Mouse (Mus musculus): ENCODE results near the gene Svip. TPM values are rescaled to one million over a fixed set of nuclear protein-coding genes. Genes with fewer than 3 reads are reported as not detected.

Svip gene
- polyA plus RNA-seq, 1 experiment from 2014 or later: 24.3 TPM

GRCm38 (mm10) chr7:51955424-51956041 is 50.3 kb downstream of the Svip start:
- WGBS: 47% methylated on average over 9 of the region's 9 CpGs
- Histone ChIP-seq H3K27ac (no peak overlapping the region), H3K27me3 (replicated peaks) (no peaks in the 10 kb centered on the region), H3K4me1 (peaks cover 10% of the 10 kb centered on the region; the same call in 1 of the 2 replicates), H3K4me2 (replicated peaks) (no peak overlapping the region), H3K9ac (no peak overlapping the region), H3K9me3 (no peaks in the 10 kb centered on the region), H3K36me3 (no peaks in the 10 kb centered on the region), H3K4me3 (no peak overlapping the region)
- ATAC-seq (ENCODE audit: low FRiP score, low read depth): peak; percentile 58; the same call in 1 of the 2 replicates

Other genes starting within 250 kb of the Svip start
- gene Gas2, start 144.0 kb downstream of the Svip start, polyA plus RNA-seq (2016; fragmentation: Nextera tagmentation; extraction: Ambion mirVana): 39.6 and 42.3 TPM in 2 replicates
- 15.6 and 18.8 TPM in 2 replicates for gene Fancf, start 143.8 kb downstream of the Svip start, polyA plus RNA-seq (2016; fragmentation: Nextera tagmentation; extraction: Ambion mirVana)
- gene 1700015G11Rik, start 9.7 kb upstream of the Svip start, polyA plus RNA-seq (2016; fragmentation: Nextera tagmentation; extraction: Ambion mirVana): not detected in 2 replicates